Mouse (Mus musculus): ENCODE results near the gene S1pr3. TPM values are rescaled to one million over a fixed set of nuclear protein-coding genes. Genes with fewer than 3 reads are reported as not detected.

The S1pr3 gene
- total RNA-seq, 1 experiment, result 1.2 TPM

GRCm38 (mm10) chr13:51433371-51433770, 24.9 kb downstream of the S1pr3 start:
- no peak for DNase-seq (ENCODE audit: low read depth, low spot score)
- H3K9me3 ChIP-seq (ENCODE audit: control insufficient read depth, insufficient read depth, low read depth, low read length), result no peaks in the 10 kb centered on the region

GRCm38 (mm10) chr13:51434460-51434859, 26.0 kb downstream of the S1pr3 start:
- Histone ChIP-seq H3K9ac (ENCODE audit: insufficient read depth, low read depth, low read length, poor library complexity, severe bottlenecking) (no peak overlapping the region), H3K9me3 (ENCODE audit: control insufficient read depth, insufficient read depth, low read depth, low read length) (no peaks in the 10 kb centered on the region), H3K4me3 (ENCODE audit: insufficient read depth in 1 of 2, low read depth in 1 of 2, low read length in 2 of 2, poor library complexity in 1 of 2, severe bottlenecking in 1 of 2) (no peak overlapping the region), H3K36me3 (ENCODE audit: control insufficient read depth, insufficient read depth, low read length, poor library complexity, severe bottlenecking) (no peaks in the 10 kb centered on the region), H3K4me1 (ENCODE audit: control insufficient read depth in 2 of 2, insufficient read depth in 2 of 2, low read length in 2 of 2, poor library complexity in 1 of 2) (no peaks in the 10 kb centered on the region), H3K27ac (ENCODE audit: insufficient read depth, low read depth, low read length, poor library complexity, severe bottlenecking) (no peak overlapping the region)
- peak; percentile 44 for DNase-seq (ENCODE audit: low read depth, low spot score)
- TF ChIP-seq ZC3H11A (IDR thresholded peaks at IDR 0.05; ENCODE audit: borderline replicate concordance, low read depth, low read length) (peak; percentile 49), MAFK (IDR thresholded peaks at IDR 0.05; ENCODE audit: insufficient read depth, low read depth, low read length) (no peak), CHD2 (IDR thresholded peaks at IDR 0.05; ENCODE audit: low read depth, low read length) (no peak)
- in situ Hi-C loops (cut with MboI; ENCODE audit: low sequenced_read_pairs in 2 of 2, unreplicated experiment in 2 of 2), result no loop called here

More at GRCm38 (mm10) chr13:51433371-51433770, 24.9 kb downstream of the S1pr3 start:
- H3K36me3 ChIP-seq (ENCODE audit: control insufficient read depth, insufficient read depth, low read length, poor library complexity, severe bottlenecking), result no peaks in the 10 kb centered on the region
- in situ Hi-C loops (cut with MboI; ENCODE audit: low sequenced_read_pairs in 2 of 2, unreplicated experiment in 2 of 2), result no loop called here
- TF ChIP-seq CHD2 (IDR thresholded peaks at IDR 0.05; ENCODE audit: low read depth, low read length), result no peak
- TF ChIP-seq HCFC1 (IDR thresholded peaks at IDR 0.05; ENCODE audit: borderline replicate concordance, insufficient read depth, low read length), result no peak
- TF ChIP-seq MAFK (IDR thresholded peaks at IDR 0.05; ENCODE audit: insufficient read depth, low read depth, low read length), result no peak
- TF ChIP-seq ZNF384 (IDR thresholded peaks at IDR 0.05; ENCODE audit: low read depth, low read length), result no peak
- TF ChIP-seq ZC3H11A (IDR thresholded peaks at IDR 0.05; ENCODE audit: borderline replicate concordance, low read depth, low read length), result no peak
- no peaks in the 10 kb centered on the region for H3K4me1 ChIP-seq (ENCODE audit: control insufficient read depth in 2 of 2, insufficient read depth in 2 of 2, low read length in 2 of 2, poor library complexity in 1 of 2)
- no peak overlapping the region for H3K4me3 ChIP-seq (ENCODE audit: insufficient read depth in 1 of 2, low read depth in 1 of 2, low read length in 2 of 2, poor library complexity in 1 of 2, severe bottlenecking in 1 of 2)
- no peak overlapping the region for H3K27ac ChIP-seq (ENCODE audit: insufficient read depth, low read depth, low read length, poor library complexity, severe bottlenecking)
- no peak overlapping the region for H3K9ac ChIP-seq (ENCODE audit: insufficient read depth, low read depth, low read length, poor library complexity, severe bottlenecking)

GRCm38 (mm10) chr13:51435146-51435545, 26.7 kb downstream of the S1pr3 start:
- no peak for DNase-seq (ENCODE audit: low read depth, low spot score)
- no peak overlapping the region for H3K4me3 ChIP-seq (ENCODE audit: insufficient read depth in 1 of 2, low read depth in 1 of 2, low read length in 2 of 2, poor library complexity in 1 of 2, severe bottlenecking in 1 of 2)
- no peak overlapping the region for H3K9ac ChIP-seq (ENCODE audit: insufficient read depth, low read depth, low read length, poor library complexity, severe bottlenecking)
- no peaks in the 10 kb centered on the region for H3K36me3 ChIP-seq (ENCODE audit: control insufficient read depth, insufficient read depth, low read length, poor library complexity, severe bottlenecking)
- in situ Hi-C loops (cut with MboI; ENCODE audit: low sequenced_read_pairs in 2 of 2, unreplicated experiment in 2 of 2), result no loop called here
- TF ChIP-seq HCFC1 (IDR thresholded peaks at IDR 0.05; ENCODE audit: borderline replicate concordance, insufficient read depth, low read length) (no peak), MAFK (IDR thresholded peaks at IDR 0.05; ENCODE audit: insufficient read depth, low read depth, low read length) (no peak), CHD2 (IDR thresholded peaks at IDR 0.05; ENCODE audit: low read depth, low read length) (no peak), ZC3H11A (IDR thresholded peaks at IDR 0.05; ENCODE audit: borderline replicate concordance, low read depth, low read length) (no peak), ZNF384 (IDR thresholded peaks at IDR 0.05; ENCODE audit: low read depth, low read length) (no peak)
- no peaks in the 10 kb centered on the region for H3K9me3 ChIP-seq (ENCODE audit: control insufficient read depth, insufficient read depth, low read depth, low read length)
- no peak overlapping the region for H3K27ac ChIP-seq (ENCODE audit: insufficient read depth, low read depth, low read length, poor library complexity, severe bottlenecking)
- H3K4me1 ChIP-seq (ENCODE audit: control insufficient read depth in 2 of 2, insufficient read depth in 2 of 2, low read length in 2 of 2, poor library complexity in 1 of 2), result no peaks in the 10 kb centered on the region

DNA sequence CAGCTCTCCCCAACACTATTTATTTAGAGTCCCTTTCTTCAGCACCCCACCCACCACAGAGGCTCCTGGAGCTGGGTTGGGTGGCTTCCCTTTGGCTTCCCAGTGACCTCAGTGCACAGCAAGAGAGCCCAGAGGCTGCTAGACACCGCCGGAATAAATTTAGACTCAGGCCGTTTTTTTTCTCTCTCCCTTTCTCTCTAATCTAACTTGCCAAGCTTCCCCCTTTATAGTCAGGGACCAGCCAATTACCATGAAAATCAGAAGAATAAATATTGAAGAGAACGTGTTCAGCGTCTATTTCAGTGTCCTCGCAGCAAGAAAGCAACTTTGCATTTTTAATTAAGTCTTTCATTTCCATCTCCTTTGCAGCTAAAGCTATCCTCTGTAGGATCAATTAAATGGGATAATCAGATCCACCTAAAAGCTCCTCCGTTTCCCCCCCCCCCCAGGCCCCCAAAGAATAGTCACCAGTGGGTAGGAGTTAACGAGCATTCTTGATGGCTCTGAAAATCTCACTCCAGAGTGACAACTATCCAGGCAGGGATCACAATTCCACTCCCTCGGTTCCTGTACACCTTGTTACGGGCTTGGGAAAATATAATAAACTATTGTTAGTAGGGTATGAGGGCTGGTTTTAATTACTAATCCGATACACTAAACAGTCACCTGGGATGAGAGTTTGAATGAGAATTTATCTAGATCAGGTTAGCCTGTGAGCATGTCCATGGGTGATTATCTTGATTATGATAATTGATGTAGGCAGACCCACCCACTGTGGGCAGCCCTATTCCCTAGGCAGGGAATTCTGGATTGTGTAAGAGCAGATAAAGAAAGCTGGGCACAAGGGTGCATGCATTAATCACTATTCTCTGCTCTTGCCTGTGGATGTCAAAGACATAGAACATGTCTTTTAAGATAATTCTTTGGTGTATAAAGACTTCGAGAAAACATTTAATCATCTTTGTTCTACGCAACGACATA, 29.0 kb downstream of the S1pr3 start:
- TF ChIP-seq HCFC1 (IDR thresholded peaks at IDR 0.05; ENCODE audit: borderline replicate concordance, insufficient read depth, low read length) (no peak), CHD2 (IDR thresholded peaks at IDR 0.05; ENCODE audit: low read depth, low read length) (no peak), ZNF384 (IDR thresholded peaks at IDR 0.05; ENCODE audit: low read depth, low read length) (no peak), ZC3H11A (IDR thresholded peaks at IDR 0.05; ENCODE audit: borderline replicate concordance, low read depth, low read length) (no peak), MAFK (IDR thresholded peaks at IDR 0.05; ENCODE audit: insufficient read depth, low read depth, low read length) (no peak)
- no peaks in the 10 kb centered on the region for H3K4me1 ChIP-seq (ENCODE audit: control insufficient read depth in 2 of 2, insufficient read depth in 2 of 2, low read length in 2 of 2, poor library complexity in 1 of 2)
- H3K9ac ChIP-seq (ENCODE audit: insufficient read depth, low read depth, low read length, poor library complexity, severe bottlenecking), result no peak overlapping the region
- in situ Hi-C loops (cut with MboI; ENCODE audit: low sequenced_read_pairs in 2 of 2, unreplicated experiment in 2 of 2), result no loop called here
- no peak overlapping the region for H3K27ac ChIP-seq (ENCODE audit: insufficient read depth, low read depth, low read length, poor library complexity, severe bottlenecking)
- no peaks in the 10 kb centered on the region for H3K9me3 ChIP-seq (ENCODE audit: control insufficient read depth, insufficient read depth, low read depth, low read length)
- no peaks in the 10 kb centered on the region for H3K36me3 ChIP-seq (ENCODE audit: control insufficient read depth, insufficient read depth, low read length, poor library complexity, severe bottlenecking)
- no peak for DNase-seq (ENCODE audit: low read depth, low spot score)
- H3K4me3 ChIP-seq (ENCODE audit: insufficient read depth in 1 of 2, low read depth in 1 of 2, low read length in 2 of 2, poor library complexity in 1 of 2, severe bottlenecking in 1 of 2), result no peak overlapping the region

Measured in ES-E14 (cell line).